Mouse (Mus musculus) kidney, adult 2 months (tissue): ENCODE results near the gene Olfr985.

Experiments used
- CTCF ChIP-seq: fragments of 200-500 bp; conservative IDR thresholded peaks from 2 replicates; pipeline ENCODE4 v1.5.1; 2011; ENCODE audit warnings: low read depth, mild to moderate bottlenecking, control low read depth, low read length, moderate library complexity, mixed read lengths; ENCODE audit not compliant: insufficient read depth, insufficient read length
- POLR2A ChIP-seq: fragments of 200-500 bp; IDR thresholded peaks from one replicate; pipeline ENCODE4 v1.6.1; 2011; ENCODE audit warnings: low read depth, low read length, control low read depth

DNA sequence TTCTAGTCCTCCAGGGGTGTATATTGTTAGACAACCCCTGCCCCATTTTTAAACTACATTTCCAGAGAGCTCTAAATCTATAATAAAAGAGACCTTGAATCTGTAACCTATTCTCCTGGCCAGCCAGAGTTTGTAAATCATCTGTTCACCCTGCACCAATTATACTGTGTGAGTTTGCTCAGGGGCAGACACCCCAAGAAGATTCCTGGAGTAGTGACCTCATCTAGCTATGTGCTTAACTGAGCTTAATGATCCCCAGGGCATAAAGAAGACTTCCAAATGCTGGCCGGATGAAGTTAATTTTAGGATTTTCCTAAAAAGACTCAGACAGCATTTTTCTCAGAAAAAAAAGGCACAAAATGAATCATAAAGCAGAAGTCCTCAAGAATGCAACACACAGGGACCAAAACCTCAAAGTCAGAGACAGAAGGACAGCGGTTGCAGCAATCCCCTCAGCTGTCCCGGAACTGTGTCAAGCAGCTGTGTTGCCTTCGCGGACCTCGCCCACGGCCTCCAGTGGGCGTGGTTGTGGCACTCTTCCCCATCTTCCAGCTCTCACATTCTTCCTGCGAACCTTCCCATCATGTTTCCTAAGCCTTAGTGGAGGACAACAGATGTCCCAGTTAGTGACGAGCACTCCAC is 13.2 kb downstream of the Olfr985 start:
- TF ChIP-seq POLR2A: no peak
- no peak for TF ChIP-seq CTCF
